Mouse (Mus musculus) kidney, adult 10 weeks (tissue): Measurements from ENCODE around the gene Kcns3. TPM values are rescaled to one million over a fixed set of nuclear protein-coding genes. Genes with fewer than 3 reads are reported as not detected.

Experiments used
- polyA plus RNA-seq: library from polyadenylated mRNA; stranded (reverse); fragments of 350-450 nt; fragmentation: Illumina TruSeq; extraction: RNeasy Lipid Tissue Mini Kit (QIAGEN cat#74804); gene quantifications from one replicate; pipeline ENCODE4 v1.2.3, GENCODE M21; 2014; ENCODE audit warnings: low read depth, low replicate concordance

Kcns3 gene
- 2.9 TPM for polyA plus RNA-seq

GRCm38 (mm10) chr12:11151015-11151414 lies at the start of gene Kcns3:
Gene Kcns3 (minus strand): TSS chr12:11151056.

Other genes starting within 250 kb of the Kcns3 start
- gene Msgn1, start 57.9 kb upstream of the Kcns3 start, polyA plus RNA-seq: not detected
- gene Gen1, start 114.7 kb upstream of the Kcns3 start, polyA plus RNA-seq: 2.4 TPM
- gene Smc6, start 114.8 kb upstream of the Kcns3 start, polyA plus RNA-seq: 62.9 TPM